Mouse (Mus musculus) olfactory bulb, adult 2 months (tissue): Measurements from ENCODE around the gene Slc17a5.

ENCODE experiments used
- CTCF ChIP-seq: fragments of 200-500 bp; IDR thresholded peaks from 2 replicates; pipeline ENCODE4 v1.5.1; 2012; ENCODE audit warnings: low read depth, mild to moderate bottlenecking, low read length, moderate library complexity; ENCODE audit not compliant: insufficient read depth
- POLR2A ChIP-seq: fragments of 200-500 bp; IDR thresholded peaks from 2 replicates; pipeline ENCODE4 v1.6.1; 2012; ENCODE audit warnings: mild to moderate bottlenecking, low read depth, low read length, moderate library complexity; ENCODE audit not compliant: insufficient read depth

DNA sequence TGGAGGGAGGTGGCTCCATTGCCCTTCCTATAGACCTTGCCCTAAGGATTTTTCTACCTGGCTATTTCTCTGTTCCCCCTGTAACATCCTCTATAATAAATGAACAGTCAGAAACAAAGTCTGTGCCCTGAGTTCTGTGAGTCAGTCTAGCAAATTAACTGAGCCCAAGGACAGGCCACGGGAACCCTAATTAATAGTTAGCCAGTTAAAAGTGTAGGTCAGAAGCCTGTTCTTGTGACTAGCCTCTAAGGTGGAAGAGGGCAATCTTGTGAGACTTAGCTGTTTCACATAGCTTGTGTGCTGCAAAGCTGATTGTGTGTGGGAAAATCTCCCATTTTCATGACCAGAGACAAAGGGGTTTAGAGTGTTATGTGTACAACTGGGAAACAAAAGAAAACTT lies 30.8 kb downstream of the Slc17a5 start:
- no peak for TF ChIP-seq CTCF
- no peak for TF ChIP-seq POLR2A
